Mouse (Mus musculus) kidney, postnatal 0 days (tissue): ENCODE data around the gene Usp9x. TPM values are rescaled to one million over a fixed set of nuclear protein-coding genes. Genes with fewer than 3 reads are reported as not detected.

ENCODE experiments used
- ATAC-seq: fragments of 200-750 bp; cut with Nextera tagmentation; replicated peaks from 2 replicates; pipeline ENCODE4 v1.8.0; 2017; ENCODE audit warnings: low read depth, moderate number of reproducible peaks, moderate TSS enrichment, moderate library complexity; ENCODE audit not compliant: low FRiP score
- DNase-seq: peaks from one replicate; pipeline ENCODE4 v3.0.0-alpha.2; 2016; ENCODE audit warnings: low spot score
- H3K27ac ChIP-seq: fragments of 300-500 bp; sonication (generic); 2 replicates; pipeline ENCODE4 v1.5.1; 2014; ENCODE audit warnings: mild to moderate bottlenecking
- H3K27me3 ChIP-seq: fragments of 300-500 bp; sonication (generic); 2 replicates; pipeline ENCODE4 v1.6.1; 2014; ENCODE audit warnings: low read length, mixed read lengths; ENCODE audit not compliant: insufficient read depth
- H3K36me3 ChIP-seq: fragments of 300-500 bp; sonication (generic); 2 replicates; pipeline ENCODE4 v1.6.1; 2014; ENCODE audit warnings: low read length, mixed read lengths; ENCODE audit not compliant: insufficient read depth
- H3K4me1 ChIP-seq: fragments of 300-500 bp; sonication (generic); replicated peaks from 2 replicates; pipeline ENCODE4 v1.6.1; 2014; ENCODE audit warnings: antibody characterized with exemption, low read length, mixed read lengths; ENCODE audit not compliant: insufficient read depth
- H3K4me2 ChIP-seq: fragments of 300-500 bp; sonication (generic); 2 replicates; pipeline ENCODE4 v1.6.1; 2014; ENCODE audit warnings: mild to moderate bottlenecking, low read length, moderate library complexity, mixed read lengths
- H3K4me3 ChIP-seq: fragments of 300-500 bp; sonication (generic); replicated peaks from 2 replicates; pipeline ENCODE4 v1.5.1; 2014; ENCODE audit warnings: low read depth, low read length
- H3K9ac ChIP-seq: fragments of 300-500 bp; sonication (generic); 2 replicates; pipeline ENCODE4 v1.6.1; 2014; ENCODE audit warnings: low read depth, low read length
- H3K9me3 ChIP-seq: fragments of 300-500 bp; sonication (generic); replicated peaks from 2 replicates; pipeline ENCODE4 v1.6.1; 2016; ENCODE audit warnings: low read length, inconsistent platforms, mixed read lengths
- CTCF ChIP-seq: IDR thresholded peaks from 2 replicates; pipeline ENCODE4 v1.5.1; 2016; ENCODE audit warnings: antibody characterized with exemption, low read depth, mild to moderate bottlenecking, moderate library complexity
- WGBS: fragments of 180-500 bp; shearing (Covaris S2); extraction: QIAGEN DNeasy Blood & Tissue Kit; methylation state at CpG from one replicate; pipeline ENCODE4 v1.1.7; 2014; 5-methylcytosine and 5-hydroxymethylcytosine counted together
- polyA plus RNA-seq: library from polyadenylated mRNA; unstranded; fragments of >200 nt; fragmentation: Nextera tagmentation; extraction: Ambion mirVana; gene quantifications from 2 replicates; pipeline ENCODE4 v1.2.1, GENCODE M21; 2015

The Usp9x gene
- polyA plus RNA-seq, 1 experiment from 2014 or later: 23.8 TPM

DNA sequence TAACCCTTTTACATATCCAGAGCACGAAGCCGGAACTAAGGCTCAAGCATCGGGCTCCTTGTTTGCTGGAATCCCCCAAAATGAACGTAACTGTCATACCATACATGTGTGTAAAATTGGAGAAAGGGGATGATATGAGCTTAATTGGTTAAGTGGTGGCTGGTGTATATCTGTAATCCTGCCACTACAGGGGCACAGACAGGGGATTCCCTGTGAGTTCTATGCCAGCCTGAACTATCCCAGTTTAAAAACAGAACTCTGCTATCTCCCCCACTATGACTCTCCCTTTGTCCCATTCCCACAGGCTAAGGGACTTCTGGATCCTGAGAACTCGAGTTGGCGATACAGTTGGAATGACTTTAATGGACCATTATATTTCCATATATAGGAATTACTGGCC lies 137.1 kb downstream of the Usp9x start:
- no peak for DNase-seq

DNA sequence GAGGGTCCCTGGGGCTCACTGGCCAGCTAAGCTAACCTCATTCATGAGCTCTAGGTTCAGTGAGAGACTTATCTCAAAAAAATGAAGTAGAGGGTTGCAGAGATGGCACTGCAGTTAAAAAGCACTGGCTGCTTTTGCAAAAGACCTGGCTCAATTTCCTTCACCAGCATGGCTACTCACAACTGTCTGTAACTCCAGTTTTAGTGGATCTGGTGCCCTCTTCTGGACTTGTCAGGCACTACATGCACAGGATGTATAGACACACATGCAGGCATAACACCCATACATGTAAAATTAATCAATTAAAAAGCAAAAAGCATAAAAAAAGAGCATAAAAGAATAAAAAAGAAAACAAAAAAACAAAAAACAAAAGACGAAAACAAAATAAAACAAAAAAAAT lies 143.0 kb downstream of the Usp9x start:
- no peak for ATAC-seq
- no peak overlapping the region for H3K4me2 ChIP-seq
- H3K9me3 ChIP-seq: no peaks in the 10 kb centered on the region
- no peak overlapping the region for H3K27ac ChIP-seq
- H3K27me3 ChIP-seq: no peaks in the 10 kb centered on the region
- H3K36me3 ChIP-seq: no peaks in the 10 kb centered on the region
- TF ChIP-seq CTCF: peak; percentile 46; the same call in 1 of the 2 replicates
- no peaks in the 10 kb centered on the region for H3K4me1 ChIP-seq
- 59% methylated on average over 1 of the region's 1 CpGs for WGBS
- no peak overlapping the region for H3K9ac ChIP-seq
- no peak for DNase-seq
- no peak overlapping the region for H3K4me3 ChIP-seq

More for the DNA sequence above, 137.1 kb downstream of the Usp9x start:
- WGBS: 38% methylated on average over 6 of the region's 6 CpGs
- Histone ChIP-seq H3K36me3 (no peaks in the 10 kb centered on the region), H3K27me3 (no peaks in the 10 kb centered on the region), H3K27ac (no peak overlapping the region), H3K4me2 (peak overlapping the region; percentile 47), H3K4me1 (no peaks in the 10 kb centered on the region), H3K4me3 (0 out of 2 replicates have a peak overlapping the region, but pooled peaks have one; percentile 16), H3K9me3 (no peaks in the 10 kb centered on the region), H3K9ac (no peak overlapping the region)
- TF ChIP-seq CTCF: no peak
- no peak for ATAC-seq

Other genes with a start within 250 kb of the Usp9x start
- 102 and 104 TPM in 2 replicates for gene Ddx3x, start 209.5 kb downstream of the Usp9x start, polyA plus RNA-seq